Mouse (Mus musculus): ENCODE measurements at regions not wholly inside any gene's neighbourhood (a gene's known extent, or its start where the extent isn't known, plus 50 kb on each side); places are given as distances from the start of the nearest gene placed in this dataset. TPM values are rescaled to one million over a fixed set of nuclear protein-coding genes. Genes with fewer than 3 reads are reported as not detected.

- no peak overlapping the region for H3K4me2 ChIP-seq (replicated peaks; ENCODE audit: low read depth)
- no peaks in the 10 kb centered on the region for H3K4me1 ChIP-seq (replicated peaks; ENCODE audit: control insufficient read depth, insufficient read depth, low read length)
- H3K4me3 ChIP-seq (ENCODE audit: low read depth, low read length): no peak overlapping the region
- no peaks in the 10 kb centered on the region for H3K27me3 ChIP-seq (replicated peaks; ENCODE audit: control insufficient read depth, insufficient read depth, low read length)
- TF ChIP-seq CTCF (IDR thresholded peaks at IDR 0.05; ENCODE audit: low read depth): no peak
- 90% methylated on average over 5 of the region's 5 CpGs for WGBS
- ATAC-seq: no peak
- H3K27ac ChIP-seq (ENCODE audit: low read depth, low read length): no peak overlapping the region
- H3K9me3 ChIP-seq (ENCODE audit: control insufficient read depth): no peaks in the 10 kb centered on the region
- no peak overlapping the region for H3K9ac ChIP-seq (ENCODE audit: low read depth, low read length)
- no peaks in the 10 kb centered on the region for H3K36me3 ChIP-seq (ENCODE audit: control insufficient read depth, insufficient read depth)
Measured at GRCm38 (mm10) chr1:144916568-144916967, 141.3 kb upstream of the Rgs18 start.

DNA sequence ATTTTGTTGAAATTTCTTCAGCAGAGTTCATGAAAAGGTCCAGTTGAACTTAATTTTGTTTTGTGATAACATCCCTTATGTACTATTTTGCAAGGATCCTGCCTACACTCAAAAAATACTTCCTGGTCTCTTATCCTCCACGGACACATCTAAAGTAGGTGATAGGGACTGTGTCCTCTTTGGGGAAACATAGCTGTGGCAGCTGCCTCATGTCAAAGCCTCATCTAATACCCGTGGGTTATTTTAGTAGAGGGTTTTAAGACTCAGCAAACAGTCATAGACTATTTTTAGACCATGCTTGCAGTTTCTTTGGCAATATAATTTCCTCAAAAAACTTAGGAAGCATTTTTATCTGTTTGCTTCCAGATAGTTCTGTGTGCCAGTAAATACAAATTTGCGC lies 127.8 kb upstream of the Rgs18 start:
- H3K4me2 ChIP-seq (replicated peaks; ENCODE audit: low read depth): no peak overlapping the region
- H3K27ac ChIP-seq (ENCODE audit: low read depth, low read length): no peak overlapping the region
- H3K9ac ChIP-seq (ENCODE audit: low read depth, low read length): no peak overlapping the region
- no peak for TF ChIP-seq CTCF (IDR thresholded peaks at IDR 0.05; ENCODE audit: low read depth)
- no peaks in the 10 kb centered on the region for H3K9me3 ChIP-seq (ENCODE audit: control insufficient read depth)
- H3K36me3 ChIP-seq (ENCODE audit: control insufficient read depth, insufficient read depth): no peaks in the 10 kb centered on the region
- H3K4me3 ChIP-seq (ENCODE audit: low read depth, low read length): no peak overlapping the region
- WGBS: 35% methylated on average over 3 of the region's 3 CpGs
- no peaks in the 10 kb centered on the region for H3K4me1 ChIP-seq (replicated peaks; ENCODE audit: control insufficient read depth, insufficient read depth, low read length)
- no peak for ATAC-seq
- no peaks in the 10 kb centered on the region for H3K27me3 ChIP-seq (replicated peaks; ENCODE audit: control insufficient read depth, insufficient read depth, low read length)

DNA sequence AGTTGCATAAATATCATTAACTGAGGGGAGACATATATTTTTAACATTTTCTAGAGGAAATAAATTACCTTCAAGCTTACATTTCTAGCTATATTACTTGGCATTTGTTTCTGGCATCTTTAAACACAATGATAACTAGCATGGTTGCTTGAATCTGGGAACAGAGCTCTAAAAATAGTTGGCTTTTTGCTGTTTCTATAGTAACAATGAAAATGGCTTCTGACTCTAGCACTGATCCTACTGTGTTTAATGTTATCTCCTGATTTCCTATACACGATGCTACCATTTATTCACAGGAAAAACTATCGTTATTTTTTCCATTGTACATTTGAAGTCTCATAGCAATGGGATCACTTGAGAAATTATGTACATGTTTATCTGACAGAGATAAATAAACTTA lies 108.4 kb upstream of the Rgs18 start:
- no peak for TF ChIP-seq CTCF (IDR thresholded peaks at IDR 0.05; ENCODE audit: low read depth)
- no peaks in the 10 kb centered on the region for H3K27me3 ChIP-seq (replicated peaks; ENCODE audit: control insufficient read depth, insufficient read depth, low read length)
- H3K9me3 ChIP-seq (ENCODE audit: control insufficient read depth): no peaks in the 10 kb centered on the region
- H3K27ac ChIP-seq (ENCODE audit: low read depth, low read length): no peak overlapping the region
- H3K9ac ChIP-seq (ENCODE audit: low read depth, low read length): no peak overlapping the region
- no peak for ATAC-seq
- no peaks in the 10 kb centered on the region for H3K36me3 ChIP-seq (ENCODE audit: control insufficient read depth, insufficient read depth)
- H3K4me2 ChIP-seq (replicated peaks; ENCODE audit: low read depth): no peak overlapping the region
- 88% methylated on average over 2 of the region's 2 CpGs for WGBS
- H3K4me1 ChIP-seq (replicated peaks; ENCODE audit: control insufficient read depth, insufficient read depth, low read length): no peaks in the 10 kb centered on the region
- no peak overlapping the region for H3K4me3 ChIP-seq (ENCODE audit: low read depth, low read length)

DNA sequence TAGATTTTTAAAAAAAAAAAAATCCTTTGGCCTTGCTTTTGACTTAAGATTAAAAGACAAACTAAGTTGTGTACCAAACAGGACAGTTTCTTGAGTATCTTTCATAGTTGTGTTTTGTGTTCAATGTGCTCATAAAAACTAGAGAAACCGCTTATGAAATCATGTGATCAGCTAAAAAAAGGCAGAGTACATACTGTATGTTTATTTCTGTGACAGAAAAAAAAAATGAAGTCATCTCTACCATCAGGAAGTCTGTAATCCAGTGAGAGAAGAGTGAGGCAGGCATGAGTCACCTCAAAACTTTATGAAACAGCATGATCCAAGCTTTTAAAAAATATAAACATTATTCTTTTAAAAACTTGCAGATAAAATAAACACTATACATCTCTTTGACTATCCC lies 86.9 kb upstream of the Rgs18 start:
- Histone ChIP-seq H3K4me2 (replicated peaks; ENCODE audit: low read depth) (no peak overlapping the region), H3K27ac (ENCODE audit: low read depth, low read length) (no peak overlapping the region), H3K4me3 (ENCODE audit: low read depth, low read length) (no peak overlapping the region), H3K9me3 (ENCODE audit: control insufficient read depth) (no peaks in the 10 kb centered on the region), H3K9ac (ENCODE audit: low read depth, low read length) (no peak overlapping the region), H3K4me1 (replicated peaks; ENCODE audit: control insufficient read depth, insufficient read depth, low read length) (no peaks in the 10 kb centered on the region), H3K36me3 (ENCODE audit: control insufficient read depth, insufficient read depth) (no peaks in the 10 kb centered on the region), H3K27me3 (replicated peaks; ENCODE audit: control insufficient read depth, insufficient read depth, low read length) (no peaks in the 10 kb centered on the region)
- ATAC-seq: no peak
- TF ChIP-seq CTCF (IDR thresholded peaks at IDR 0.05; ENCODE audit: low read depth): no peak
- WGBS: 51% methylated on average over 1 of the region's 1 CpGs

Small RNAs in the stretch of these regions (microRNA-seq; reads per million reads assigned to microRNA genes)
- not detected for gene Gm25708
